Mouse (Mus musculus): ENCODE data around the gene Rab3ip.

Rab3ip gene

DNA sequence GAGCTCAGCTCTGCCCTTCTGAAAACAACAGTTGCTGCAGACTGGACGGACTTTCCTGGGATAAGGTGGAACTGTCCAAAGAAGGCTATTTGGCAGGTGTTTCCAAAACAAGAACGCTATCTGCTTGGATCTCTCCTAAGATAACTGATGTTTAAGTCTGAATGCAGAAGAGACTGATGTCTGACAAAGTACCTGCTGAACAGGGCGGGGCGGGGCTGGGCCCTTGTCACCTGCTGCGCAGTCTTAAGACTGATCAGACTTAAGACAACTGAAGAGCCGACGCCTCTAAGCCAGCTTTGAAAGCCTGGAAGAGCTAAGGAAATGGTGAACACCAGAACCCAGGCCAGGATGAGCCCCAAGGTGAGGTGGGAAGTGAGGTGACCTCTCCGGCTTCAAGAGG is 29.9 kb downstream of the Rab3ip start:
- DNase-seq (ENCODE audit: low spot score in 2 of 2): peak in 1 of 2 experiments; percentile 51

DNA sequence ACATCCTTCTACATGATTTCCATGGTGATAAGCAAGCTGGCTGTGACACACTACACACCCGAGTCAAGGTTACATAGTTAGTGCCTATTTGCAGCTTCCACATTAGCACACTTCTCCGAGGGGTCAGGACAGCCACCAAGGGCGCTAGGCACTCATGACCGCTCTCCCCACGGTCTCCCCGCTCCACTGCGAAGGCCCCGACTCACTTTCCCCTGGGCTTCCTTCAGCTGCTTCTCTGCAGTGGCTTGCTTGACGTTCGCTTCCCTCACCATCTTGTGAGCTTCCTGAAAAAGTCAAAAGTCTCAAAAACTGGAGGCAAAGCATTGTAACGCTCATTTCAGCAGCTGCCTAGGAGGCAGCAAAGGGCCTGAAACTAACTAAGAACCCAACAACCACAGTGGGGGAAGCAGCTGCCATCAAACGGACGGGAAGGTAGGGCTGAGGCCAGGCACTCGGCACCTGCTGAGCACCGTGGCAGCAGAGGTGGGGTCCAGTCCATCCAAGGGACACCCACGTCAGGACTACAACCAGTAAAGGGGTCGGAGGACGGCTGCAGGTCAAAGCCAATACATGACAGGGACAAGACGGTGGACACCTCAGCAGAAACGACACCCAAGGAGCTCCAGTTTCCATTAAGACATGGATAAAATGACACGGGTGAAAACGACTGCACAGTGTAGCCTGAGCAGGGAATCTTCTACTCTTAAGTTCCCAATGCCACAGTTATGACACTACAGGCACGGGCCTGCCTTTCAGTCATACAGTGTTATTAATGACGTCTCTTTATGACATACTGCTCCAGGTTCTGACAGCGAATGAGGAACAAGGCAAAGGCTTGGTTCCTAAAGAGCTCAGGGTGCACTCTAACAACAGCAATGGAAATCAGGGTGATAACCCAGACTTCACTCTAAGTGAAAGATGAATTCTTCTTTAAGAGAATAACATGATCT is 30.9 kb downstream of the Rab3ip start:
- peak in 1 of 2 experiments; percentile 52 for DNase-seq (ENCODE audit: low spot score in 2 of 2)

GRCm38 (mm10) chr10:116916581-116916980 is 34.0 kb downstream of the Rab3ip start:
- DNase-seq (ENCODE audit: low spot score in 2 of 2): no peak

DNA sequence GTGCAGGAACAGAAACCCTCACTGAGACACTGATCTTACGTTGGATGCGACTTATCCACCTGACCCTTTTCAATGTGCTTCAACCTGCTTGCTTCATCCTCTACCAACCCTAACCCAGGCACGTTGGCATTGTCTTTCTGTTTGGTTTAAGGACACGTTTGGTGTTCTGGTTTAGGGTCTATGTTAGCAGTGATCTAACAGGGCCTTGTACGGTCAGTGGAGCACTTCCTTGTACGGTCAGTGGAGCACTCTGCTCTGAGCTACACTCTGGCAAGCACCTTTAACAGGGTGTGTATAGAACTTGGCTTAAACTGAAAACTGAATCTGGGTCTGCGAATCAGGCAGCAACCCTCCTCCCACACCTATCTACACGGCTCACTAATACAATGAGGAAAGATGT is 35.3 kb downstream of the Rab3ip start:
- no peak for DNase-seq (ENCODE audit: low spot score in 2 of 2)

GRCm38 (mm10) chr10:116914586-116914985 is 36.0 kb downstream of the Rab3ip start:
- no peak for DNase-seq (ENCODE audit: low spot score in 2 of 2)

GRCm38 (mm10) chr10:116913647-116914273 is 36.8 kb downstream of the Rab3ip start:
- no peak for DNase-seq (ENCODE audit: low spot score in 2 of 2)

DNA sequence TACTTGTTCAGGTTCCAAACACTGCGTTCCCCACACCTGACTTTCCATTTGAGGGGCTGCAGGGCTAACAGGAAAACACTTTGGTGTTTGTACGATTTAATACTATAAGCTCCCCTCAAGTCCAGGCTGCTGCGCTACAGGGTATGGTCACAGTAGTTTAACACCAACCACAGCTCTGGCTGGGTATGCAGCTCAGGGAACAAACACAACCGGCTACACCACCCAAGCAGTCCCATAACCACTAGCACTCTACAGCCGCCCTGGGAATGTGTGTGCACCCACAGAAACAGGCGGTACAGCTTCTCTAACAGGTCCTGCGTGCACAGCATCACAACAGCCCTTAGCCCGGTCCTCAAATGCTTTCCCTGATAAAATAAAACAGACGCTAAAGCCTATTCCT is 37.7 kb downstream of the Rab3ip start:
- no peak for DNase-seq (ENCODE audit: low spot score in 2 of 2)

- no peak for DNase-seq (ENCODE audit: low spot score in 2 of 2)
Measured at GRCm38 (mm10) chr10:116908901-116909642, 41.5 kb downstream of the Rab3ip start.

DNA sequence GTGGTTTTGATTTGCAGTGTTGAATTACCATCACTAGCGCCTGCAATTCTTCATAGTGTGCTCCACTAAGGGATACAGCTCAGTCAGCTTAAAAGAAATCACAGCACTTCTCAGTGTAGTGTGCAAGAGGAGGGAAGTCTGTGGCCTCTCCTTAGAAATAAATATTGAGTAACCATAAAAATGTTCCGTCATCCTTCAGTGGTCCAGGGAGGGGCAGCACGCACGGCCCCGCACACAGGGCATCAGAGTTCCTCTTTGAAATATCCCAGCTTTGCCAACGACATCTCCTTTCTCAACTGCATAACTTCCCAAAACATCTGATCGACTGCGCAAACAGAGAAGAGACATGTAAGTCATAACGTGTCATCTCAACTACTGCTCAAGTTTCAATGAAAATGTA is 43.8 kb downstream of the Rab3ip start:
- DNase-seq (ENCODE audit: low spot score in 2 of 2): no peak

DNA sequence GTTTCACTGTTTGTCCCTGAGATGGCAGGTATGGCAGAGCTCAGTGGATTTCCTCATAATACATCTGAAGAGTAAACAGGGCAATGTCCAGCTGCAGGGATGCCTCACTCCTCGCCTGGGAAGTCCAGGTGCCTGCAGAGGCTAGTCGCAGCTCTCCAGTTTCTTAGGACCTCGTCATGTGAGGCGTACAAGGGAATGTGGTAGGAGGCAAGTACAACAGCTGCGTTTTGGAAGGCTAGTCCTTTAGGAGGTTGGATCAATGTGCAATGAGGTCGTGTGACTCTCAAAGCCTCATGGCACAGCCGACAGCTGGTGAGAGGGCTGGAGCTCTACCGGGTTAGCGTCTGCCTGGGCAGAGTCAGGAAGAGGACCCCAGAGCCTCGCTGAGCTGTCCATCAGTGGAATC is 46.1 kb downstream of the Rab3ip start:
- no peak for DNase-seq (ENCODE audit: low spot score in 2 of 2)

- no peak for DNase-seq (ENCODE audit: low spot score in 2 of 2)
Measured at GRCm38 (mm10) chr10:116896336-116897177, 54.0 kb downstream of the Rab3ip start, which contains the start of gene Myrfl. Gene Myrfl (minus strand): TSS chr10:116896919.

- no peak for DNase-seq (ENCODE audit: low spot score in 2 of 2)
Measured at GRCm38 (mm10) chr10:116895108-116895833, 55.3 kb downstream of the Rab3ip start.

DNA sequence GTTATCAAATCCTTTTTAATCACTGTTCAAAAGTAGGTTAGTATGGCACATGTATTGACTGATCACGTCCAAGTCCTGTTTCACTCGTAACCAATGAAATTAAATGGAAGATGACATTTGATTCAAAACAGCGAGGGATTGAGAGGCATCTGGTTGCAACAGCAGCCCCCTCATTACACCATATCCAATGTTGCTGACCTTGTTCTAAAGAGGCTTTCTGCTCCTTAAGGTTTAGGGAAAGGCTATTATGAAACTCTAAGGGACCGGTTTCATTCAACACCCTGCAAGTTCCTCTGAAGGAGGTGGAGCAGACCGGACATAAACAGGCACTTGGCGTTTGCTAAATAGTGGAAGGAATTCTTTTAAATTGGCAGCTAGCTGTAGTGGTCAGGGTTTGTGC is 56.0 kb downstream of the Rab3ip start:
- no peak for DNase-seq (ENCODE audit: low spot score in 2 of 2)

- DNase-seq (ENCODE audit: low spot score in 2 of 2): peak; percentile 23 to 55
Measured at GRCm38 (mm10) chr10:116893753-116894152, 56.8 kb downstream of the Rab3ip start.

- no peak for DNase-seq (ENCODE audit: low spot score in 2 of 2)
Measured at GRCm38 (mm10) chr10:116890587-116890986, 60.0 kb downstream of the Rab3ip start.

GRCm38 (mm10) chr10:116884552-116884951 is 66.0 kb downstream of the Rab3ip start:
- DNase-seq (ENCODE audit: low spot score in 2 of 2): no peak

- peak in 1 of 2 experiments; percentile 26 for DNase-seq (ENCODE audit: low spot score in 2 of 2)
Measured at GRCm38 (mm10) chr10:116883531-116883930, 67.0 kb downstream of the Rab3ip start.

GRCm38 (mm10) chr10:116877436-116877835 is 73.1 kb downstream of the Rab3ip start:
- no peak for DNase-seq (ENCODE audit: low spot score in 2 of 2)

DNA sequence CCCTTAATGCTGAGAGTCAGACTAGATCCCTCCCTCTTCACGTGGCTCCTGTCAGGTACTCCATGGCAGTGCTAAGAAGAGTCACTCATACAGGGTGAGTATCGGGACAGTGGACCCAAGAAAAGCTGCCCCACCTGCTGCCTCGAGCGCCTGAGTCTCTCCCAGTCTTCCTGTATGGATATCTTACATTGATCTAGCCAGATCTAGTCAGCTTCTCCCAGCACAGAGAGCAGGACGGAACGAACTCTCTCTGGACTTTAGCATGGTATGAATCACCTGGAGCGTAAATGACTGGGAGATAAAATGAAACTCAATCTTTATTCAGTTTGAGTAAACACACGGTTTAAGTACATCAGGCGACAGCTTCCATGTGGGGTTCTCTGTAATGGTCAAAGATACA is 76.1 kb downstream of the Rab3ip start:
- DNase-seq (ENCODE audit: low spot score in 2 of 2): peak in 1 of 2 experiments; percentile 29

- DNase-seq (ENCODE audit: low spot score in 2 of 2): peak in 1 of 2 experiments; percentile 39
Measured at GRCm38 (mm10) chr10:116872016-116872410, 78.6 kb downstream of the Rab3ip start.

All from urinary bladder, postnatal 4 days (tissue).